Comparison of ENCODE assay signal across 27 mouse cellular contexts in the genomic region with DNA sequence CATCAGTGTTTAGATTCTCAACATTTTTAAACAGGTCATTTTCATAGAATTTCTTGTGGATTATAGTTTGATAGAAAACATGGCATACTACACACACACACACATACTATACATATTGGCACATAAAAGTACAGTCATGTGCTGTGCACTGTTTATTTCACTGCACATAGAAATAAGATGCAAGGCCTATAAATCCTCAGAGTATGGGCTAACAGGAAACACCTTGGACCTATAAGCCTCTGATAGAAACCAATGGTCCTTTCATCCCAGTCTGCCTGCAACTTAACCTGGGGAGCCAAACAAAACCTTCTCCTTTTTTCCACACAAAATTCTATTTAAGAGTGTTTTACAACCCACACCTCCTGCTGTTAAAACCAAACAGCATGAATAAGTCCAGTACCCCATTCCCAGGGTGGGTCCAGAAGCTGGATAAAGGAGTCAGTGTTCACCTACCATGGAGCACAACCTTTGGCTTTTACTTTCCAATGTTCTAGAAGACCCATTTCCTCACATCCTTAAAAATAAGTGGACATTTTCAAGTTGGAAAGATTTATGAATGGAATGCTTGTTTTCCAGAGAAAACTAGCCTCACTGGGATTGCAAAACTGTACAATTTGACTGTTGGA.
"Had no signal": no experiment of that assay in that cellular context is flagged by ENCODE, and none has a peak within 500 bp of the region (broad histone marks: within the 10 kb centered on the region; RNA-seq: fewer than 3 reads in every experiment).

No protein-coding gene starts in this region.

- H3K9ac ChIP-seq: heart, embryonic 12.5 days; hindbrain, embryonic 12.5 days; hindbrain, embryonic 14.5 days; kidney, embryonic 15.5 days; liver, embryonic 13.5 days; liver, embryonic 15.5 days; liver, postnatal 0 days had no signal

- H3K9me3 ChIP-seq: heart, embryonic 10.5 days; heart, embryonic 12.5 days; hindbrain, embryonic 10.5 days; hindbrain, embryonic 12.5 days; kidney, embryonic 15.5 days; liver, embryonic 13.5 days; liver, embryonic 15.5 days had no signal

- H3K27me3 ChIP-seq: heart, embryonic 12.5 days; hindbrain, embryonic 12.5 days; kidney, embryonic 15.5 days; liver, embryonic 13.5 days; liver, embryonic 15.5 days had no signal

- ATAC-seq: hindbrain, embryonic 16.5 days; intestine, embryonic 16.5 days; liver, postnatal 0 days had no signal

- H3K27ac ChIP-seq: gastrocnemius, adult 2 months; heart, embryonic 10.5 days; hindbrain, embryonic 10.5 days; hindbrain, embryonic 12.5 days; hindbrain, embryonic 14.5 days; kidney, embryonic 15.5 days; kidney, postnatal 0 days; liver, embryonic 13.5 days; liver, embryonic 15.5 days had no signal

- H3K4me1 ChIP-seq: heart, embryonic 10.5 days; heart, embryonic 12.5 days; hindbrain, embryonic 10.5 days; hindbrain, embryonic 12.5 days; kidney, embryonic 15.5 days; liver, embryonic 13.5 days; liver, embryonic 15.5 days had no signal

- H3K36me3 ChIP-seq: heart, embryonic 10.5 days; heart, embryonic 12.5 days; hindbrain, embryonic 10.5 days; hindbrain, embryonic 12.5 days; kidney, embryonic 15.5 days; liver, embryonic 13.5 days; liver, embryonic 15.5 days had no signal

- DNase-seq: gastrocnemius, adult 2 months; gastrocnemius, postnatal 10 days; gastrocnemius, postnatal 25 days; heart, adult 18-20 months; heart, postnatal 10 days; heart, postnatal 4 days; kidney, adult 11 months; kidney, adult 2 months; kidney, adult 9 months; kidney, postnatal 14 days; kidney, postnatal 36 days; layer of hippocampus, adult 9-11 months; layer of hippocampus, postnatal 36 days; liver; liver, embryonic 13.5 days; liver, postnatal 0 days had no signal

- H3K4me3 ChIP-seq: gastrocnemius, adult 2 months; heart, embryonic 10.5 days; heart, embryonic 12.5 days; hindbrain, embryonic 10.5 days; hindbrain, embryonic 12.5 days; kidney, embryonic 15.5 days; liver, embryonic 13.5 days; liver, embryonic 15.5 days had no signal

- H3K4me2 ChIP-seq: heart, embryonic 12.5 days; hindbrain, embryonic 12.5 days; hindbrain, embryonic 14.5 days; kidney, embryonic 15.5 days; liver, embryonic 11.5 days; liver, embryonic 13.5 days; liver, embryonic 15.5 days had no signal
